Mouse (Mus musculus): ENCODE measurements at regions not wholly inside any gene's neighbourhood (a gene's known extent, or its start where the extent isn't known, plus 50 kb on each side); places are given as distances from the start of the nearest gene placed in this dataset.

DNA sequence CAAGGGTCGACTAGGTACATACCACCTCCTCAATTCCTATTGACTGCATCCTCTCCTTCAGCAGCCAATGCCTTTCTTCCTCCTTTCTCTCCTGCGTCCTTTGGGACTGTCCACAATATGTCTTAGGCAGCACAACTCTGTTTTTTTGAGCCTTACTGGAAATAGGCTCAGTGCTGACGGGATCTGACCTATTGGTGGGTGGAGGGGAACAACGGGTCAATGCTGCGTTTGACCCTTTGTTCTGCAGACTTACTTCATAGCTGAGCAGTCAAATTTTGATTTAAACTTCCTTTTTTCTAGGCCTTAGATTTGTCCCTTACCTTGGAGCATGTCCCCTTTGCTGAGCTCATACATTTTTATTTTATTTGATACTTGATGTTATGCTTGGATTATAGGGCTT lies 103.4 kb downstream of the Gm10295 start:
- Histone ChIP-seq H3K9ac (ENCODE audit: low read depth, low read length) (no peak overlapping the region), H3K27me3 (replicated peaks; ENCODE audit: control insufficient read depth, insufficient read depth, low read length) (no peaks in the 10 kb centered on the region), H3K4me1 (ENCODE audit: control insufficient read depth, insufficient read depth, low read length) (no peaks in the 10 kb centered on the region), H3K27ac (replicated peaks; ENCODE audit: low read depth, low read length) (no peak overlapping the region), H3K4me3 (ENCODE audit: low read depth, low read length) (no peak overlapping the region), H3K4me2 (ENCODE audit: low read depth, low read length) (no peak overlapping the region), H3K36me3 (ENCODE audit: control insufficient read depth, insufficient read depth, low read length) (no peaks in the 10 kb centered on the region), H3K9me3 (ENCODE audit: control insufficient read depth, low read length) (no peaks in the 10 kb centered on the region)
- 72% methylated on average over 5 of the region's 5 CpGs for WGBS
- DNase-seq (ENCODE audit: low spot score), result no peak
- ATAC-seq (ENCODE audit: low read depth), result no peak

DNA sequence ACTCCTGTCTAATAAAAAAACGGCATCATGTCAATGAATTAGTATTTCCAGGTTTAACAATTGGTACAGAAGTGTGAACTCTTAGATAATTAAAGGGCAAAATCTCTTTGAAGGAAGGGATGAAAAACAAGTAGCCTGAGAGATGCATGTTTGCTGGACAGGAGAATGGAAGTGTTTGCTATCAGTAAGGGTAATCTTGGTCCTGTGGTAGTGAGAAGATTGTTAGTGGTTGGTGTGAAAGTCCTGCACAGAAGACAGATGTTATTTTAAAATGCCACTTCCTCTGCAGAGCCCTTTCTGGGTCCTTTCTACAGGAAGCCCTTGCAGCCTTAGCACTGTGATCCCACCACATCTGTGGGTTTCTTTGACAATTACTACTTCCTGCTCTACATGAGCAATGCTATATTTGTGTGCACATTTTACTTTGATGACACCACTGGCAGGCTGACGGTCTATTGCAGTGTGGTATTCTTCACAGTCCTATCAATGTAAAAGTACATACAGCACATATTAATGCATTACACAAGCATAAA lies 108.8 kb downstream of the Gm10295 start:
- Histone ChIP-seq H3K27me3 (replicated peaks; ENCODE audit: control insufficient read depth, insufficient read depth, low read length) (no peaks in the 10 kb centered on the region), H3K4me2 (ENCODE audit: low read depth, low read length) (no peak overlapping the region), H3K27ac (replicated peaks; ENCODE audit: low read depth, low read length) (no peak overlapping the region), H3K9ac (ENCODE audit: low read depth, low read length) (no peak overlapping the region), H3K36me3 (ENCODE audit: control insufficient read depth, insufficient read depth, low read length) (no peaks in the 10 kb centered on the region), H3K4me1 (ENCODE audit: control insufficient read depth, insufficient read depth, low read length) (no peaks in the 10 kb centered on the region), H3K4me3 (ENCODE audit: low read depth, low read length) (no peak overlapping the region), H3K9me3 (ENCODE audit: control insufficient read depth, low read length) (no peaks in the 10 kb centered on the region)
- DNase-seq (ENCODE audit: low spot score) (peak; percentile 16), ATAC-seq (ENCODE audit: low read depth) (no peak)
- 73% methylated on average over 2 of the region's 2 CpGs for WGBS

DNA sequence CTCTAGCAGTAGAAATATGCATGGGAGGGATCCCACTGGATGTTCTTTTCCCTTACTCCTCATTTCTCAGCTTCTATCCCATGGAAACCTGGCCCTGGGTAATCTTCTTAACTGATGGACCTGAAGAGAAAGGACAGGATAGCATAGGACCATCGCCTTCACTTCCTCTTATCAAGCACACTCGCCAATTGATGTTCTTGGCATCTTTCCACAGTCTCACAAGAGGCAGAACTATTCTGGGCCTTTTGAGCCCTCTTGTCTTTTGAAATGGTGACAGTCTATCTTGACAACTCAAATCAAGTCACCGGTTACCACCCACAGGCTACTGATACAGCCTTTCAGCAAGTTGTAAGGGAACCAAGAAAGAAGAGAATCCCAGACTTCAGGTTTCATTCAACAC lies 112.1 kb downstream of the Gm10295 start:
- ATAC-seq (ENCODE audit: low read depth) (no peak), DNase-seq (ENCODE audit: low spot score) (no peak)
- Histone ChIP-seq H3K4me1 (ENCODE audit: control insufficient read depth, insufficient read depth, low read length) (peaks cover 4% of the 10 kb centered on the region; the same call in 1 of the 2 replicates), H3K4me2 (ENCODE audit: low read depth, low read length) (no peak overlapping the region), H3K4me3 (ENCODE audit: low read depth, low read length) (no peak overlapping the region), H3K9me3 (ENCODE audit: control insufficient read depth, low read length) (no peaks in the 10 kb centered on the region), H3K9ac (ENCODE audit: low read depth, low read length) (no peak overlapping the region), H3K36me3 (ENCODE audit: control insufficient read depth, insufficient read depth, low read length) (no peaks in the 10 kb centered on the region), H3K27me3 (replicated peaks; ENCODE audit: control insufficient read depth, insufficient read depth, low read length) (no peaks in the 10 kb centered on the region), H3K27ac (replicated peaks; ENCODE audit: low read depth, low read length) (no peak overlapping the region)
- 87% methylated on average over 3 of the region's 3 CpGs for WGBS

DNA sequence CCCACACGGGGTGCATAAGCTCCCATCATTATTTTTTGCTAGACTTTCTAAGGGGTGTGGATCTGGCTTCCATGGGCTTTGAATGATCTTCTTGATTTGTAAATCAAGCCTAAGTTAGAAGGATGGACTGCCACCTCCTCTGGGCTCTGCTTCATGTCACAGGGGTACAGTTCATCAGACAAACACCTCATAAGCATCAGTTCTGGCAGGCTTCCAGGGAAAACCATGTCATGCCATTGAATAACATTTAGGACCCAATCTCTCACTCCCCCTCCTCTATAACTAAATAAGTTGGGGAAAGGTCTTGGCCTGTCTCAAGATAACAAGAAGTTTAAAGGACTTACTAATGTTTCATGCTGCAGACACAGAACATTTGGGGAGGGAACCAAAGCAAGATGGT lies 115.0 kb downstream of the Gm10295 start:
- no peaks in the 10 kb centered on the region for H3K9me3 ChIP-seq (ENCODE audit: control insufficient read depth, low read length)
- H3K4me1 ChIP-seq (ENCODE audit: control insufficient read depth, insufficient read depth, low read length), result peaks cover 10% of the 10 kb centered on the region
- no peak for DNase-seq (ENCODE audit: low spot score)
- no peak overlapping the region for H3K27ac ChIP-seq (replicated peaks; ENCODE audit: low read depth, low read length)
- no peak overlapping the region for H3K4me2 ChIP-seq (ENCODE audit: low read depth, low read length)
- 71% methylated on average over 1 of the region's 1 CpGs for WGBS
- H3K27me3 ChIP-seq (replicated peaks; ENCODE audit: control insufficient read depth, insufficient read depth, low read length), result no peaks in the 10 kb centered on the region
- H3K4me3 ChIP-seq (ENCODE audit: low read depth, low read length), result no peak overlapping the region
- ATAC-seq (ENCODE audit: low read depth), result no peak
- H3K36me3 ChIP-seq (ENCODE audit: control insufficient read depth, insufficient read depth, low read length), result no peaks in the 10 kb centered on the region
- no peak overlapping the region for H3K9ac ChIP-seq (ENCODE audit: low read depth, low read length)

DNA sequence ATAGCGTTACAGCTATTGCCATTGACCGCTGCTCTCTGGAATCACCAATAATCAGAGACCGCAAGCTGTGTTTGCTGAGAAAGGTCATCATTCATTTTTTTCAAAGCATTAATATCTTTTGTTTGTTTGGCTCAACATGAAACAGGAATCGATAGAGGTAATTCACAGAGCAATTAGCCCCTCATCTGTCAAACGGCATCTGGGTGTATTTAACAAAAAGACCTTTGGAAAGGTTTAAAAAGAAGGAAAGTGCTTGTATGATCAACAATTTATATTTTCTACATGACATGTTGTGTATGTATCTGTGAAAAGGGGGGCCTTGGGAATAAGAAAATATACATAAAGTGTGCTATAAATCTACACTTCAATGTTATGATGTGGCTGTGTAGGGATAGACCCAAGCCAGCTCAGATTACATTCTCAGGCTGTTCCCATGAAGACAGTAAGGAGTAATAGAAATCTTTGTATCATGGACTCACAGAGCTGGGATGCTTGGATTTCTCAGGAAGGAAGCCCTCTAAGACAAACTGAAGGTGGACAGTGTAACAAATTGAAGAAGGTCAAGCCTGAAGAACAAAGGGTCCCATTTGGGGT lies 117.0 kb downstream of the Gm10295 start:
- Histone ChIP-seq H3K4me1 (ENCODE audit: control insufficient read depth, insufficient read depth, low read length) (peaks cover 13% of the 10 kb centered on the region), H3K27me3 (replicated peaks; ENCODE audit: control insufficient read depth, insufficient read depth, low read length) (no peaks in the 10 kb centered on the region), H3K4me2 (ENCODE audit: low read depth, low read length) (no peak overlapping the region), H3K4me3 (ENCODE audit: low read depth, low read length) (no peak overlapping the region), H3K36me3 (ENCODE audit: control insufficient read depth, insufficient read depth, low read length) (no peaks in the 10 kb centered on the region), H3K27ac (replicated peaks; ENCODE audit: low read depth, low read length) (no peak overlapping the region), H3K9ac (ENCODE audit: low read depth, low read length) (no peak overlapping the region), H3K9me3 (ENCODE audit: control insufficient read depth, low read length) (no peaks in the 10 kb centered on the region)
- 62% methylated on average over 5 of the region's 5 CpGs for WGBS
- no peak for ATAC-seq (ENCODE audit: low read depth)
- DNase-seq (ENCODE audit: low spot score), result no peak

DNA sequence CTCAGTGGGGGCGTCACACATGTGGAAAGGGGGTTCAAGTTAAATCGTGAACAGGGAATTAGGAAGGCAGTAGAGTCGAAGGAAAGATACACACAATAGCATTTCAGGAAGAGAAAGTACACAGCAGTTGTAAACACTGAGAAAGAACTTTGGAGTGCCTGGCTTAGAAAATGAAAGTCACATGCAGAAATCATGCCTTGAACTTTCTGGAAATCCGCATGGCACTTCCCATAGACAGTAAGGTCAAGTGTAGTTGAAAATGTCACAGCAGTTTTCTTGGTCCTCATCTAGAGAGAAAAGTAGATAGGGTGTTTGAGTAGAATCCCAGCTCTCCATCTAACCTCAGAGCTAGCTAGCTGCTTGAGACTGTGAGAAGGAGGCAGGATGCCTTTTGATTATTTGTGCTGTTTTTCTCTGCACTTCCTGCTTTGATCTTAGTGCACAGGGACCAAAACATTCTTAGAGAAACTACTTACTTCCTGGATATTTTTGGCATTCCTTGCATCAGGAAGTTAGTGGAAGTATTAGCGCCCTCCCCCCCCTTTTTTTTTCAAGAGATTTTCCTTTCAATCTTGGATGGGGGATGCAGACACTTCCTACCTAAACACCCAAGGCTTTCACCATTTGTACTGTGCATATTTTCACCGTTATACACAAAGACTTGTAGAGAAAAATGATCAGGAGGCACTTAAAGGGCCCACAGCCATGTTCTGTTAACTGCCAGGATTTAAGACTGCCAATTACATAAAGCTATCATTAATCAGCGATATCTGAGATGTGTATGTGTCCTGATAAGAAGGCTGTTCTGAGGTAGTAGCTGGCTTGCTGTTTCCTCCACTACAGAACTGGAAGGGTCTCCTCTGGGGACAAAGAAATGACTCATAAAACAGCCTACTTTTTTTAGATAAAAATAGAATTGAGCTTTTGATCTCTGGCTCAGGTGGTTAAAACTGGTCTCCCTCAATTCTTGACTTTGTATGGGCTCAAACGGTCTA lies 118.2 kb downstream of the Gm10295 start:
- no peak overlapping the region for H3K4me2 ChIP-seq (ENCODE audit: low read depth, low read length)
- H3K9me3 ChIP-seq (ENCODE audit: control insufficient read depth, low read length), result no peaks in the 10 kb centered on the region
- 66% methylated on average over 8 of the region's 8 CpGs for WGBS
- peaks cover 13% of the 10 kb centered on the region for H3K4me1 ChIP-seq (ENCODE audit: control insufficient read depth, insufficient read depth, low read length)
- DNase-seq (ENCODE audit: low spot score) (peak; percentile 16), ATAC-seq (ENCODE audit: low read depth) (no peak)
- no peaks in the 10 kb centered on the region for H3K27me3 ChIP-seq (replicated peaks; ENCODE audit: control insufficient read depth, insufficient read depth, low read length)
- H3K27ac ChIP-seq (replicated peaks; ENCODE audit: low read depth, low read length), result no peak overlapping the region
- no peaks in the 10 kb centered on the region for H3K36me3 ChIP-seq (ENCODE audit: control insufficient read depth, insufficient read depth, low read length)
- H3K9ac ChIP-seq (ENCODE audit: low read depth, low read length), result no peak overlapping the region
- no peak overlapping the region for H3K4me3 ChIP-seq (ENCODE audit: low read depth, low read length)

DNA sequence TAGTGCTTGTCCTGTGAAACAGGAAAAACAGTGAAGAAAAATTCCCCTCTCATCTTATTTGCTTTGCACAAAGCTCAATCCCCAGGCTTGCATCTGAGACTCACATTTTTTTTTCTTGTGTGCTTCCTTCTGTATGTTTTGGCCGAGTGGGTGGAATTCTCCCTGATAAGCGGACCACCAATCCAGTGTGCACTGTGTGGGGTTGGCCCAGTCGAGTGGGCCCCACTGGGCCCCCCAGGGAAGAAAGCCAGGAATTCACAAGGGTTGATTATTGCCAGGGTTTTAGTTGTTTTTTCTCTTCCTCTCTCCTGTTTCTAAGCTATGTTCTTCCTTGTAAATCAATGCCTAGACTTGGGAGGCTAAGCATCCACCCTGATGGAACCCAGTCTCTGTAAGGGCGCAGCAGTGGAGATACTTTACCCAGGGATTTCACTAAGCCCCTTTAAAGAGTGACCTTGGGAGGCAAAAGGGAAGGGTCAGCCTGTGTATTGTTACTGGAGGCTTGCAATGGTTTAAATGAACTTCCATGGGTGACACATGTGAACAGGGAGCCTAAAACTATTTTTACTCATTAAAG lies 120.3 kb downstream of the Gm10295 start:
- no peak overlapping the region for H3K4me3 ChIP-seq (ENCODE audit: low read depth, low read length)
- no peaks in the 10 kb centered on the region for H3K9me3 ChIP-seq (ENCODE audit: control insufficient read depth, low read length)
- H3K27ac ChIP-seq (replicated peaks; ENCODE audit: low read depth, low read length), result no peak overlapping the region
- no peaks in the 10 kb centered on the region for H3K27me3 ChIP-seq (replicated peaks; ENCODE audit: control insufficient read depth, insufficient read depth, low read length)
- H3K36me3 ChIP-seq (ENCODE audit: control insufficient read depth, insufficient read depth, low read length), result no peaks in the 10 kb centered on the region
- no peak overlapping the region for H3K4me2 ChIP-seq (ENCODE audit: low read depth, low read length)
- WGBS, result 48% methylated on average over 4 of the region's 4 CpGs
- peak; percentile 65 for DNase-seq (ENCODE audit: low spot score)
- ATAC-seq (ENCODE audit: low read depth), result no peak
- peaks cover 13% of the 10 kb centered on the region for H3K4me1 ChIP-seq (ENCODE audit: control insufficient read depth, insufficient read depth, low read length)
- no peak overlapping the region for H3K9ac ChIP-seq (ENCODE audit: low read depth, low read length)

DNA sequence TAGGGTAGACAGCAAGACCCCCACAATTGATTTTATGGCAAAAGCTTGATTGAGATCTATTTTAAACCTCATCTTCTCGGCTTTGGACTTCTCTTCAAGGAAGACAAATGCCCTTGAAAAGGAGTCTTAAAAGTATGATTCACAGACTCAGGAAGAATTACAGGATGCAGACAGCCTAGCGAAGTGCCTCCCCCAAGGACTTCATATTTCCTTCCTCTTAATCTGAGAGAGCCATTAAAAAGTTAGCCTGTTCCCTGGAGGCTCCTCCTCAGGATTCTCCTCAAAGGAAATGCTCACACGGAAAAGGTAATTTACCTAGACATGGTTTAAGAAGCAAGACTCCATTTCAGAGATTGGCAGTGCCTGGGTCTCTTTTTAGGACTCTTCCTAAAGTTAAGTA lies 122.1 kb downstream of the Gm10295 start:
- Histone ChIP-seq H3K4me1 (ENCODE audit: control insufficient read depth, insufficient read depth, low read length) (peaks cover 9% of the 10 kb centered on the region), H3K27me3 (replicated peaks; ENCODE audit: control insufficient read depth, insufficient read depth, low read length) (no peaks in the 10 kb centered on the region), H3K36me3 (ENCODE audit: control insufficient read depth, insufficient read depth, low read length) (no peaks in the 10 kb centered on the region), H3K27ac (replicated peaks; ENCODE audit: low read depth, low read length) (peak overlapping the region; percentile 39; the same call in 1 of the 2 replicates), H3K4me3 (ENCODE audit: low read depth, low read length) (no peak overlapping the region), H3K4me2 (ENCODE audit: low read depth, low read length) (no peak overlapping the region), H3K9me3 (ENCODE audit: control insufficient read depth, low read length) (no peaks in the 10 kb centered on the region), H3K9ac (ENCODE audit: low read depth, low read length) (no peak overlapping the region)
- no peak for DNase-seq (ENCODE audit: low spot score)
- ATAC-seq (ENCODE audit: low read depth), result no peak
- WGBS, result 56% methylated on average over 3 of the region's 3 CpGs
